Mouse (Mus musculus): ENCODE measurements around the gene Hoxc12.

- TF ChIP-seq EP300 (IDR thresholded peaks at IDR 0.05), result no peak
- TF ChIP-seq CTCF (IDR thresholded peaks at IDR 0.05), result no peak
Observed at GRCm38 (mm10) chr15:102919336-102920180, 17.0 kb upstream of the Hoxc12 start.

All from lung, postnatal 0 days (tissue).